ENCODE assay signal across 10 mouse cellular contexts in the genomic region with DNA sequence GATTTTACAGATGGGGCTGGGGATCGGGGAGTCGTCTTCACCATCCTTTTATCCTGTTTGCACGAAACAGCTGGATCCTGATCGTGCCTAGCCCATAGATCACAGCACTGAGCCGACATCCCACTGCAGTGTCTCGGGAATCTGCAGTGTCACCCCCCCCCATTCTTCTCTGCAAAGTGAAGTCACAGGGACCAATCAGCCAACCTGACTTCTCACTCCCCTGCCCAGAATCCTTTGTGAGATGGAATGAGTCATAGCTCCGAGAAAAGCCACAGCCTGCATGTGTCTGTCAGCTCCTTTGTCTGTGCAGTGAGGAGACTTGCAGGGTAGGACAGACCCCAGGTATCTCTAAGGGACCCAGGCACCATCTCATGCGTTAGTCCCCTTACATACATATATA.
DNase-seq lines count a peak whose midpoint lies in the region; ATAC-seq lines count a peak whose summit lies in the region.
"Had no signal": no experiment of that assay in that cellular context is flagged by ENCODE, and none has a peak within 500 bp of the region (broad histone marks: within the 10 kb centered on the region; RNA-seq: fewer than 3 reads in every experiment).

No protein-coding gene starts in this region.

- H3K9ac ChIP-seq in heart, embryonic 11.5 days (ENCODE audit: low read depth, low read length), result no peak overlapping the region
- peak overlapping the region; percentile 38 for H3K9ac ChIP-seq in forebrain, embryonic 14.5 days (ENCODE audit: low read length)
- peak overlapping the region; percentile 55 for H3K9ac ChIP-seq in midbrain, embryonic 13.5 days (replicated peaks)

- H3K4me2 ChIP-seq in heart, embryonic 11.5 days, result peak overlapping the region; percentile 19
- H3K4me2 ChIP-seq in forebrain, embryonic 14.5 days (ENCODE audit: low read length), result peak overlapping the region; percentile 16; the same call in 1 of the 2 replicates
- peak overlapping the region; percentile 25 for H3K4me2 ChIP-seq in midbrain, embryonic 13.5 days (replicated peaks)

- DNase-seq in heart, postnatal 25 days (ENCODE audit: low spot score), result no peak
- peak; percentile 46 for DNase-seq in ZHBTc4 (ENCODE audit: low read depth, low spot score)
- DNase-seq in forebrain, embryonic 14.5 days (ENCODE audit: low spot score), result peak; percentile 74
- no peak for DNase-seq in thymus, postnatal 4 days
- no peak for DNase-seq in spleen, adult 18-20 months
- no peak for DNase-seq in urinary bladder, postnatal 4 days (ENCODE audit: low spot score in 2 of 2)
- DNase-seq: kidney, postnatal 10 days had no signal

- ATAC-seq in heart, embryonic 11.5 days (replicated peaks; ENCODE audit: insufficient number of reproducible peaks, low FRiP score, low TSS enrichment), result peak; percentile 65; the same call in 1 of the 2 replicates
- ATAC-seq in forebrain, embryonic 14.5 days, result peak; percentile 80
- ATAC-seq in midbrain, embryonic 13.5 days, result peak; percentile 93

- 23% methylated on average over 8 of the region's 8 CpGs for WGBS in heart, embryonic 11.5 days (ENCODE audit: insufficient replicate concordance)
- 28% methylated on average over 8 of the region's 8 CpGs for WGBS in forebrain, embryonic 14.5 days
- WGBS in midbrain, embryonic 13.5 days, result 9% methylated on average over 8 of the region's 8 CpGs

- no peaks in the 10 kb centered on the region for H3K9me3 ChIP-seq in heart, embryonic 11.5 days (replicated peaks; ENCODE audit: control insufficient read depth, low read length)
- no peaks in the 10 kb centered on the region for H3K9me3 ChIP-seq in forebrain, embryonic 14.5 days (replicated peaks; ENCODE audit: control insufficient read depth, low read length)
- no peaks in the 10 kb centered on the region for H3K9me3 ChIP-seq in midbrain, embryonic 13.5 days

- peak overlapping the region; percentile 79 for H3K27ac ChIP-seq in heart, embryonic 11.5 days (ENCODE audit: low read depth, low read length)
- H3K27ac ChIP-seq in forebrain, embryonic 14.5 days (ENCODE audit: low read depth, low read length), result peak overlapping the region; percentile 88
- H3K27ac ChIP-seq in midbrain, embryonic 13.5 days, result peak overlapping the region; percentile 78
- H3K27ac ChIP-seq: macrophage had no signal

- no peak overlapping the region for H3K4me3 ChIP-seq in heart, embryonic 11.5 days (ENCODE audit: low read depth, low read length)
- H3K4me3 ChIP-seq in forebrain, embryonic 14.5 days (ENCODE audit: low read depth, low read length), result no peak overlapping the region
- no peak overlapping the region for H3K4me3 ChIP-seq in midbrain, embryonic 13.5 days (replicated peaks)

- no peaks in the 10 kb centered on the region for H3K36me3 ChIP-seq in heart, embryonic 11.5 days (ENCODE audit: control insufficient read depth, insufficient read depth, low read length)
- no peaks in the 10 kb centered on the region for H3K36me3 ChIP-seq in forebrain, embryonic 14.5 days (ENCODE audit: control insufficient read depth, insufficient read depth, low read length)
- no peaks in the 10 kb centered on the region for H3K36me3 ChIP-seq in midbrain, embryonic 13.5 days

- intact Hi-C loops in heart, postnatal 25 days (cut with DNase I), result no loop called here

- H3K4me1 ChIP-seq in heart, embryonic 11.5 days (ENCODE audit: control insufficient read depth, insufficient read depth, low read length), result peaks cover 19% of the 10 kb centered on the region
- peaks cover 15% of the 10 kb centered on the region for H3K4me1 ChIP-seq in forebrain, embryonic 14.5 days (ENCODE audit: control insufficient read depth, insufficient read depth, low read length)
- peaks cover 79% of the 10 kb centered on the region for H3K4me1 ChIP-seq in midbrain, embryonic 13.5 days (replicated peaks)

- H3K27me3 ChIP-seq in heart, embryonic 11.5 days (ENCODE audit: control insufficient read depth, insufficient read depth, low read length), result no peaks in the 10 kb centered on the region
- no peaks in the 10 kb centered on the region for H3K27me3 ChIP-seq in forebrain, embryonic 14.5 days (replicated peaks; ENCODE audit: control insufficient read depth, insufficient read depth, low read length)
- no peaks in the 10 kb centered on the region for H3K27me3 ChIP-seq in midbrain, embryonic 13.5 days

Comparison
In these comparisons a context has a peak if more than half of its experiments do, and no peak if none do; other contexts are left out.
1. DNase-seq: peak in ZHBTc4 (single experiment) and forebrain, embryonic 14.5 days (single experiment); none in heart, postnatal 25 days (single experiment), thymus, postnatal 4 days (single experiment), spleen, adult 18-20 months (0 of 2) and urinary bladder, postnatal 4 days (0 of 2).
2. Peak in every context shown above with its lines, with median percentiles within 50 percentile points of each other: ATAC-seq, H3K27ac ChIP-seq and H3K4me2 ChIP-seq.